Mouse (Mus musculus): ENCODE data around the gene Olfr45. TPM values are rescaled to one million over a fixed set of nuclear protein-coding genes. Genes with fewer than 3 reads are reported as not detected.
"Not testable (repeated sequence)": the region's sequence is repeated elsewhere in the genome, so short reads cannot be mapped to it uniquely, and the experiment has no call there.

Olfr45 gene
- not detected in 2 replicates for polyA plus RNA-seq (2016; fragmentation: Nextera tagmentation; extraction: Ambion mirVana)

- Histone ChIP-seq H3K4me1 (no peaks in the 10 kb centered on the region), H3K9ac (no peak within 1 kb of the TSS), H3K36me3 (no peaks in the 10 kb centered on the region), H3K27me3 (no peaks in the 10 kb centered on the region), H3K27ac (no peak within 1 kb of the TSS), H3K9me3 (0 out of 2 replicates have a peak, but pooled peaks cover 3% of the 10 kb centered on the region), H3K4me2 (replicated peaks) (no peak within 1 kb of the TSS), H3K4me3 (no peak within 1 kb of the TSS)
- ATAC-seq (ENCODE audit: insufficient number of reproducible peaks, insufficient read depth, low FRiP score, low TSS enrichment): no peak
- WGBS: 91% methylated on average over 1 of the region's 1 CpGs
Measured at GRCm38 (mm10) chr7:140681651-140682050, at the start of gene Olfr45. Olfr45 (plus strand) TSS chr7:140681951.

- no peaks in the 10 kb centered on the region for H3K36me3 ChIP-seq
- H3K4me2 ChIP-seq (replicated peaks): no peak within 1 kb of the TSS
- H3K9ac ChIP-seq: no peak within 1 kb of the TSS
- no peak within 1 kb of the TSS for H3K27ac ChIP-seq
- ATAC-seq (ENCODE audit: insufficient number of reproducible peaks, insufficient read depth, low FRiP score, low TSS enrichment): no peak
- H3K27me3 ChIP-seq: no peaks in the 10 kb centered on the region
- 83% methylated on average over 1 of the region's 1 CpGs for whole genome bisulfite sequencing
- no peaks in the 10 kb centered on the region for H3K9me3 ChIP-seq
- H3K4me1 ChIP-seq: no peaks in the 10 kb centered on the region
- no peak within 1 kb of the TSS for H3K4me3 ChIP-seq
Measured at GRCm38 (mm10) chr7:140646152-140646551, 35.6 kb upstream of the Olfr45 start, which contains the start of gene Olfr53. Olfr53 (plus strand) TSS chr7:140646452.

GRCm38 (mm10) chr7:140659630-140660029 is 22.1 kb upstream of the Olfr45 start, which contains the start of gene Olfr539:
Olfr539 (plus strand) TSS chr7:140659930.
- no peak within 1 kb of the TSS for H3K4me2 ChIP-seq (replicated peaks)
- H3K27ac ChIP-seq: no peak within 1 kb of the TSS
- H3K4me1 ChIP-seq: no peaks in the 10 kb centered on the region
- no peak within 1 kb of the TSS for H3K4me3 ChIP-seq
- no peaks in the 10 kb centered on the region for H3K27me3 ChIP-seq
- ATAC-seq (ENCODE audit: insufficient number of reproducible peaks, insufficient read depth, low FRiP score, low TSS enrichment): no peak
- H3K9ac ChIP-seq: no peak within 1 kb of the TSS
- H3K9me3 ChIP-seq: no peaks in the 10 kb centered on the region
- no peaks in the 10 kb centered on the region for H3K36me3 ChIP-seq
- 81% methylated on average over 4 of the region's 4 CpGs for WGBS

GRCm38 (mm10) chr7:140670693-140671092 is 11.1 kb upstream of the Olfr45 start:
- not testable (repeated sequence) for H3K36me3 ChIP-seq; H3K9me3 ChIP-seq; H3K9ac ChIP-seq; H3K27me3 ChIP-seq; H3K27ac ChIP-seq; H3K4me2 ChIP-seq (replicated peaks); ATAC-seq (ENCODE audit: insufficient number of reproducible peaks, insufficient read depth, low FRiP score, low TSS enrichment); H3K4me1 ChIP-seq; H3K4me3 ChIP-seq
- WGBS: 86% methylated on average over 3 of the region's 3 CpGs

- Histone ChIP-seq H3K4me2 (replicated peaks) (0 out of 2 replicates have a peak overlapping the region, but pooled peaks have one; percentile 15), H3K36me3 (no peaks in the 10 kb centered on the region), H3K9me3 (0 out of 2 replicates have a peak, but pooled peaks cover 3% of the 10 kb centered on the region), H3K27me3 (no peaks in the 10 kb centered on the region), H3K4me3 (no peak overlapping the region), H3K9ac (no peak overlapping the region), H3K27ac (no peak overlapping the region), H3K4me1 (no peaks in the 10 kb centered on the region)
- WGBS: 5% methylated on average over 4 of the region's 6 CpGs
- no peak for ATAC-seq (ENCODE audit: insufficient number of reproducible peaks, insufficient read depth, low FRiP score, low TSS enrichment)
Measured at GRCm38 (mm10) chr7:140675863-140676262, 5.9 kb upstream of the Olfr45 start.

- not testable (repeated sequence) for H3K9ac ChIP-seq; H3K9me3 ChIP-seq; H3K27ac ChIP-seq; ATAC-seq (ENCODE audit: insufficient number of reproducible peaks, insufficient read depth, low FRiP score, low TSS enrichment); H3K27me3 ChIP-seq; H3K4me1 ChIP-seq; H3K4me3 ChIP-seq; H3K36me3 ChIP-seq; H3K4me2 ChIP-seq (replicated peaks)
- 62% methylated on average over 4 of the region's 4 CpGs for WGBS
Measured at GRCm38 (mm10) chr7:140679591-140679990, 2.2 kb upstream of the Olfr45 start.

- no peaks in the 10 kb centered on the region for H3K4me1 ChIP-seq
- H3K4me3 ChIP-seq: no peak within 1 kb of the TSS
- no peak within 1 kb of the TSS for H3K9ac ChIP-seq
- H3K27me3 ChIP-seq: no peaks in the 10 kb centered on the region
- ATAC-seq (ENCODE audit: insufficient number of reproducible peaks, insufficient read depth, low FRiP score, low TSS enrichment): no peak
- H3K9me3 ChIP-seq: no peaks in the 10 kb centered on the region
- no peaks in the 10 kb centered on the region for H3K36me3 ChIP-seq
- H3K27ac ChIP-seq: no peak within 1 kb of the TSS
- no peak within 1 kb of the TSS for H3K4me2 ChIP-seq (replicated peaks)
Measured at GRCm38 (mm10) chr7:140696967-140697366, 15.2 kb downstream of the Olfr45 start, which contains the start of gene Olfr541. Olfr541 (plus strand) TSS chr7:140697267.

GRCm38 (mm10) chr7:140706348-140706747 is 24.6 kb downstream of the Olfr45 start:
- Histone ChIP-seq H3K9ac (no peak overlapping the region), H3K4me3 (no peak overlapping the region), H3K27ac (no peak overlapping the region), H3K4me2 (replicated peaks) (no peak overlapping the region), H3K9me3 (no peaks in the 10 kb centered on the region), H3K36me3 (no peaks in the 10 kb centered on the region), H3K27me3 (no peaks in the 10 kb centered on the region), H3K4me1 (no peaks in the 10 kb centered on the region)
- ATAC-seq (ENCODE audit: insufficient number of reproducible peaks, insufficient read depth, low FRiP score, low TSS enrichment): no peak
- WGBS: 55% methylated on average over 2 of the region's 2 CpGs

- H3K27ac ChIP-seq: no peak overlapping the region
- H3K4me2 ChIP-seq (replicated peaks): no peak overlapping the region
- no peaks in the 10 kb centered on the region for H3K27me3 ChIP-seq
- WGBS: 74% methylated on average over 6 of the region's 6 CpGs
- H3K9ac ChIP-seq: no peak overlapping the region
- H3K9me3 ChIP-seq: no peaks in the 10 kb centered on the region
- H3K4me1 ChIP-seq: no peaks in the 10 kb centered on the region
- ATAC-seq (ENCODE audit: insufficient number of reproducible peaks, insufficient read depth, low FRiP score, low TSS enrichment): 0 out of 2 replicates have a peak, but pooled peaks have one; percentile 3
- no peak overlapping the region for H3K4me3 ChIP-seq
- no peaks in the 10 kb centered on the region for H3K36me3 ChIP-seq
Measured at GRCm38 (mm10) chr7:140707536-140708284, 26.0 kb downstream of the Olfr45 start.

GRCm38 (mm10) chr7:140717155-140718055 is 35.7 kb downstream of the Olfr45 start:
- Histone ChIP-seq H3K27ac (no peak overlapping the region), H3K27me3 (no peaks in the 10 kb centered on the region), H3K36me3 (no peaks in the 10 kb centered on the region), H3K9ac (no peak overlapping the region), H3K4me2 (replicated peaks) (no peak overlapping the region), H3K9me3 (no peaks in the 10 kb centered on the region), H3K4me1 (no peaks in the 10 kb centered on the region), H3K4me3 (no peak overlapping the region)
- 75% methylated on average over 7 of the region's 7 CpGs for WGBS
- no peak for ATAC-seq (ENCODE audit: insufficient number of reproducible peaks, insufficient read depth, low FRiP score, low TSS enrichment)

GRCm38 (mm10) chr7:140721095-140721494 is 39.3 kb downstream of the Olfr45 start:
- ATAC-seq (ENCODE audit: insufficient number of reproducible peaks, insufficient read depth, low FRiP score, low TSS enrichment): no peak
- no peaks in the 10 kb centered on the region for H3K4me1 ChIP-seq
- no peak overlapping the region for H3K9ac ChIP-seq
- no peaks in the 10 kb centered on the region for H3K36me3 ChIP-seq
- no peak overlapping the region for H3K4me3 ChIP-seq
- no peaks in the 10 kb centered on the region for H3K27me3 ChIP-seq
- no peaks in the 10 kb centered on the region for H3K9me3 ChIP-seq
- H3K4me2 ChIP-seq (replicated peaks): no peak overlapping the region
- 73% methylated on average over 6 of the region's 6 CpGs for WGBS
- no peak overlapping the region for H3K27ac ChIP-seq
